Mouse (Mus musculus) A20 (cell line): Measurements from ENCODE around the gene Psma3.

Experiments used
- DNase-seq: peaks from one replicate; pipeline ENCODE4 v3.0.0-alpha.2; 2011; ENCODE audit warnings: low read depth, low spot score

Psma3 gene

DNA sequence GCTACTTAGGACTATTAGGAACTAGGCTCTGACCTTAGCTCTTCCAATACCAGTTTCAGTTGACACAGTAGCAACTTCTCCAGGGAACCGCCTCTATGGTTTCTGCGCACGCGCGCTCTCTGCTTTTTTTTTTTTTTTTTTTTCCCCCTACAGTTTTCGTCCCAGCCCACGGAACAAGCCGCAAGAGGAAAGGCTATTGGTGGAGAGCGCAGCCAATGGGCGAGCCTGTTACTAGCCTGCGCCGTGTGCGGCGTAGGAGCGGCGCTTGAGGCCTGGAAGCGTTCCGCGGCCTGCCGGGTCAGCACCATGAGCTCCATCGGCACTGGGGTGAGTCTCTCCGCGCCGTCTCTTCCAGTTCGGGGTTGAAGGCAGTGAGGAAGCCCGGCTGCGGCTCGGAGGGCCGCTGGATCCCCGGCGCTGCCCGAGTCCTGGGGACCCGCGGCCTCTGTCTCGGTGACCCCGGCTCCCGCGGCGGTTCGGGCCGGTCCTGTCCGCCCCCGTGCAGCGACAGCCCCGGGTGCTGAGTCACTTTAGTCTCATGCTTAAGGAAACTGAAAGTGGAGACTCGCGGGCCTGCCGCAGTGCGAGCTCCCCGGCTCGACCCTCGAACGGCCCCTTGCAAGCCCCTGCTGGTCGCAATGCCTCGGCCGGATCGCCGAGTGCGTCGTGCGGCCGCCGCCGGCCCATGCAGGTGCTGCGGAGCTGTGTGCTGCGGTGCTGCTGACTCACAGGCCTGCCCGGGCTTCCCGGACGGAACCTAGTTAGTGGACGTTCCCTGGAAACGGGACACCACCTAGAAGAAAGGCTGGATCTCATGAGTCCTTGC is at the start of gene Psma3:
Psma3 (plus strand) TSS at position 181 of the 826 bp plus-strand sequence.
- peak; percentile 96 for DNase-seq

DNA sequence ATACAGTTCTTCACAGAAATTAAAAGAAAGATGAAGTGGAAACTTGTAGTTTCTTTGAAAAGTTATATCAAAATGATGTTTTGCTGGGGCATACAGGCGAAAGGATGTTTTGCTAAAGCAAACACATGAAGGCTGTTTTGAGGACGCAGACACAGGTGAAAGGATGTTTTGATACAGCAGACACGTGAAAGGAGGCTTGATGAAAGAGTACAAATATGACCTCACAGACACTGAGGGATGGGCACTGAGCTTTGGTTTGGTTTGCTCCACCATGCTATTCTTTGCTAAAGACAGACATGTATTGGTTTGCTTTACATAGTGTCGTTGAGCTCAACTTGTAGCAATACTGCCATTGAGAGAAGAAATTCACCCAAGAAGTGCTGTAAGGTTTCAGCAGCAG is 44.6 kb upstream of the Psma3 start:
- no peak for DNase-seq

DNA sequence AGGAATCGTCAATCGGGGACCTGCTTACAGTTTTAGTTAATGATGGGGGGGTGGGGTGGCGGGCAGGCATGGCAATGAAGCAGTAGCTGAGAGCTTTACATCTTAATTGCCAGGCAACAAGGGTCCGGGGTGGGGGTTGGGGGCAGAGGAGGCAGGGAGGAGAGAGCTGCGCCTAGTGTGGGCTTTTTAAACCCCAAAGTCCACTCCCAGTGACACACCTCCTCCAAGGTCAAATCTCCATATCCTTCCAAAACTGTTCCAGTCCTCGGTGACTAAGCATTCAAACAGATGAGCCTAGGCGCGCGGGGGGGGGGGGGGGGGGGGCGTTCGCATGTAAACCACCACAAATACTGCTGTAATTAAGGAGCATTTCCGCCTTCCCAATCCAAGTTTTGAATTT is 37.3 kb upstream of the Psma3 start:
- DNase-seq: no peak

DNA sequence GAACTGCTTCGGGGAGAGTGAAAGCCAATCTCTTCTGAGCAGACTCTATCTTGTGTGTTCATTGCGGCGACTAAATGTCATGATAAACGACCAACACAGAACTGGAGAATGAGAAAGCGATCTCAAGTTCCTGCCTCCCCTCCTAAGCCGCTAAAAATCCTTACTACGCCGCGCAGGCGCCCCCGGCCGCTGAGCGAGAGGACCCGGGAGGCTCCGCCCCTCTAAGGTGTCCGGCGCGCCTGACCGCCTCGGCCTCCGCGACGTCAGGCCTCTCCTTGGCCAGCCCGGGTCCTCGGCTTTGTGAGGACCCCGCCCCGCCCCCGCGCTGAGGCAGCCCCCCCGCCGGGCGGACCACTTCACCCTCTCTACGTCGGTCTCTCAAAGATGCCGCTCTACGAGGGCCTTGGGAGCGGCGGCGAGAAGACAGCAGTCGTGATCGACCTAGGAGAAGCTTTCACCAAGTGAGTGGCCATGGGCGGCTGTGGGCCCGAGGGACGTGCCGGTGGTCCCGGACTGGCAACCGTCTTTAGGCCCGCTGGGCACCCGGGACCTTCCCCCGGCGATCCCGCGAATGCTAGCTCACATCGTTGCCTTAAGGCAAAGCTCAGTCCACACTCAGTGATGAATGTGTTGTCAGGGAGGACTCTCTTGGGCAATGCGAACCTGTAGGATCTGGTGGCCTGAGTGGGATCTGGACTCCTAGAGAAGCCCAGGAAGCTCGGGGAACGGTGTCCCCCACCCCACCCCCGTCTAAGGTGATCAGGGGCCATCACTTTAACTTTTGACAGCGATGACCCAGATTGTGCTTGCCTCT is 36.6 kb upstream of the Psma3 start, which contains the start of gene Actr10:
Actr10 (plus strand) TSS at position 287 of the 814 bp plus-strand sequence.
- peak; percentile 94 for DNase-seq

DNA sequence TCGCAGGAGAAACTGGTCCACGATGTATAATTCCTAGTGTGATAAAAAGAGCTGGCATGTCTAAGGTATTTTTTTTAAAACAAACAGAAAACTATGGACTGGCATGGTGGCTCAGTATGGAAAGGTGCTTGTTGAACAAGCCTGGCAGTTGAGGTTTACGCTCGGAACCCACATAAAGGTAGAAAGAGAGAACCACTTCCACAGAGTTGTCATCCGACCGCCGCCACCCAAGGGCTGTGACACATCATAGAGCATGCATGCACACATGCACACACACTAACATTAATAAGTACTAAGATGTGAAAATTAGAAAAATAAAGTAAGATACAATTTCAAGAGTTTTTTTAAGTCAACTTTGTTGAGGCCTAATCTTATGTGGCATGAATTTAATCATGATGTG is 33.6 kb upstream of the Psma3 start:
- no peak for DNase-seq

DNA sequence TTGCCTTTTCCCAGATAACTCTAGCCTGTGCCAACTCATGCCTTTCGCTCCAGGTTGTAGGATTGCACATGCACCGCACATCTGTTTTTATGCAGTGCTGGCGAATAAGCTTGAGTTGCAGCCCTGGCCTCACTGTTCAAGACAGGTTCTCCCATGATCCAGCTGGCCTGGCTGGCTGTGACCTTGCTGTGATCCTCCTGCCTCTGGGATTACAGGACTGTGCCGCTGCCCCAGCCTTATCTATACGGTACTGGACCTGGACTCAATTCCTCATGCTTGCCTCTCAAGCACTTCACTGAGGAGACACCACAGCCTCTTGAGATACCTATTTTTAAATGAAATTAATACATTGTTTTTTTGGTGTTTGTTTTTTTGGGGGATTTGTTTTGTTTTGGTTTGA is 30.2 kb upstream of the Psma3 start:
- no peak for DNase-seq

DNA sequence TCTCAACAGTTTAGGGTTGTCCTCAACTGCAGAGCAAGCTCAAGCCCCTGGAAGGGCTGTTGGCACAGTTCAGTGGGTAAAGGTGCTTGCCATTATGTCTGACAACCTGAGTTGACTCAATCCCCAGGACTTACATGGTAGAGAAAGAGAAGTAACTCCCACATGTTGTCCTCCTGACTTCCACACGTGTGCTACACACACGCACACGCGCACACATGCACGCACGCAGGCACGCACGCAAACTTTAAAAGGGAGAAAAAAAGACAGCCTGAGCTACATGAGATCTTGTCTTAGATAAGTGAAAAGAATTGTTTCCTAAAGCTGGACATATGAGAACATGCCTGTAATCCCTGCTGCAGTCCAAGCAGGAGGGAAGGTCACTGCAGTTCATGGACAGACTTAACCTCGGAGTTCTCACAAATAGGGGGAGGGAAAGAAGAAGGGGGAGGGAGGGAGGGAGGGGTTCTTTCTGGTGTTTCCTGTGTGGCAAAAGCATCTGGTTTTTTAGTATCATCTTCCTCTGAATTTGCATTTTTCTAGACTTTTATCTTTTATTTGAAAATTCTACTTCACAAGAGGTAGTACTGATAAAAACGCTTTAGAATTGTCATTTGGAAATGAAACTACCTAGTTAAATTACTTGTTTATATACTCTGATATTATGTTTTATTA is 27.7 kb upstream of the Psma3 start:
- no peak for DNase-seq

DNA sequence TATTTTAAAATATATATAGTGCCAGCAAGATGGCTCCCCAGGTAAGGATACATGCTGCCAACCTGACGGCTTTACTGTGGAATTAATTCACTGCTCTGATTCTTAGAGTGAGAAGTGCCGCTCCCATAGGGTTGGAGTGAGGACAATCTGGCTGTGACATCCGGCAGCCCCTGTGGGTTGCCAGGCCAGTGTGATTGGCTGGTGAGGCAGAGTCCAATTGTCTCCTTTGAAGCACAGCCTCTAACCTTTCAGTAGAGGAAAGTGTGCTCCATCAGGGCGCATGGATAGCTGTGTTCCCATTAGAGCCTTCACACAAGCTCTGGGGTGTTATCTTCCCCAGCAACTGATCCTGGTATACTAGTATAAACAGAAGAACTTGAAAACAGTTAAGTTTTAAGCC is 15.8 kb upstream of the Psma3 start:
- DNase-seq: no peak

DNA sequence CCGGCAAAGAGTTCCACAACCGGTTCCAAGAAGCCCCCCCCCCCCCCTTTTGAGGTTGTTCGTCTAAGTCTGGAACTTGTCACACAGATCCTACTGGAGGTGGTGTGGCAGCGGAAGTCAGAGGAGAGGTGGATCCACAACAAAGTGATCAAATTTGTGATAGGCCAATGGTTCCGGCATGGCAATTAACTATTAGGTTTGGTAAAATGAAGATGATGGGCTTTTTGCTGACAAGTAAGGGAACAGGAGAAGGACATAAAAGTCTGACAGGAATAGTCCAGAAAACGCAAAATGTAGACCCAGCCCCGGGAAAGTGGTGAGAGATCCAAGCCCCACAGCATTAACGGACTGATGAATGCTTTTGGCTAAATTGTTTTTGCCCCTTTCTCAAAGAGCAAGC is 6.8 kb upstream of the Psma3 start:
- no peak for DNase-seq

DNA sequence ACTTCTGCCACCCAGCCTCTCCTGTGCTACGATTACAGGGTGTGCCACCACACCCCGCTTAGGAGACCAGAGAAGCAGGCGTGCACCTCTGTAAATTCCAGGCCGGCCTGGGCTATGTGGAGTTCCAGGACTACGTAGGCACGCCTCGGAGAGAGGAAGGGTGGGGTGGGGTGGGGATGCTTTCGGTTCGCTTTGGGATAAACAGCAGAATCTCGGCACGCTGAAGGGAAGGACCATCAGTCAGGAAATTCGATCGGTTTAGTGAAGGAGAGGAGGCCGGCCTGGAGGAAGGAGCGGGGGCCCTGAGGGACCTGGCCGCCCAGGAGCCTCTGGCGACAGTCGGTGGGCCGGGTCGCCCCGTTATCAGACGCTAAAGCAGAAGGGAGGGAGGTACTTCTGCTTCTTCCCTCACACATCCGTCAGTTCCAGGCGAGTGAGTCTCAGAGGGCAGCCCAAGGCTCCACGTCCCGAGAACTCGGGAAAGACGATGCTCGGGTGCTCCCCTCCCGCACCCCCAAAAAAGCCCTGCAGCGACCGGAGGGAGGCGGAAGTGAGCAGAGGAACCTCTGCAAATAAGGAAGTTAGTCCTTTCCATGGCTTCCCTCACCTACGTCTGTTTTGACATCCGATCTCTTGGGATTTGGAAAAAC is 6.2 kb upstream of the Psma3 start:
- DNase-seq: peak; percentile 94

DNA sequence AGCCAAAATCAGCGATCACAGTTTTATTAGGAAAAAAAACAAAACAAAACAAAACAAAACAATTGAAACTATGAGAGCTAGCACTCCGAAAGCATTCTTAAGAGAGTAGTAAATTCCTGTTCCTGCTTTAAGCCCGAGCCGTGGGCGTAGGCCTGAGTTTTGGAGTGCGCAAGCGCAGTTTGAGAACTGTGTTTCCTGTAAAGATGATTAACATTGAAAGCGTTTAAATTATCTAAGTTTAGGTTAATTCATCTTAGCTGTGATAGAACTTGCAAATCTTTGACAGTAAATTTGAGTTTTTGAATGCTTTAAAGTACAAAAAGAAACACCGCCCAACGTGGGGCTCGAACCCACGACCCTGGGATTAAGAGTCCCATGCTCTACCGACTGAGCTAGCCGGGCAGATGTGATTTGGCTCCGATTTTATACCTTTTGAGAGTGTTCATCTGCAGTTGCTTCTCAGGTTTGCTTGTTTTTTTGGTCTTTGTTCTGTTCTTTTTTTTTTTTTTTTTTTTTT is 5.6 kb upstream of the Psma3 start:
- peak; percentile 94 for DNase-seq

DNA sequence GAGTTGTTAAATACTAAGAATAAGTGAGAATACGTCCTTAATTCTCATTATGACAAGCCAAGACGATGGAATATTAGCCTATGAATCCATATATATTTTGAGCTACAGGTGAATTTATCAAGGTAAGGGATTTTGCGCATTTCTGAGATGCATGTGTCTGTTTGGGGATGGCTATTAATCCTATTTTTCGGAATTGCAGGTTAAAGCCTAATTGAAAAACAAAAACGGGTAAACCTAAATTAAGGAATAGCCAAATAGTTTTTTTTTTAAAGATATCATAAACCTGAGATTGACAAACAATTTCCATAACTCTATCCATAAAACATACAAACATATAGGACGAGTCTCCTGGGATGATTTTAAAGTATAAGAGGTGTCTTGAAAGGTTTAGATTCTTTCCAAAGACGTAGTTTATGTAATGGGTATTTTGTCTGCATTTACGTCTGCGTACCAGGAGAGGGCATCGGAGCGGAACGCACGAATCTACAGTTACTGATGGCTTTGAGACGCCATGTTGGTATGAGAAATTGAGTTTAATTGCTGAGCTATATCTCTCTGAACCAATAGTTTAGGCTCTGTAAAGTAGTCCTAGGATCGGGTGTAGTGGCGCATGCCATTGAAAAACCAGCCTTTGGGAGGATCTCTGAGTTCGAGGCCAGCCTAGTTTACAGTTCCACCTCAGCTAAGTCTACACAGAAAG is 4.8 kb upstream of the Psma3 start:
- DNase-seq: peak; percentile 82

DNA sequence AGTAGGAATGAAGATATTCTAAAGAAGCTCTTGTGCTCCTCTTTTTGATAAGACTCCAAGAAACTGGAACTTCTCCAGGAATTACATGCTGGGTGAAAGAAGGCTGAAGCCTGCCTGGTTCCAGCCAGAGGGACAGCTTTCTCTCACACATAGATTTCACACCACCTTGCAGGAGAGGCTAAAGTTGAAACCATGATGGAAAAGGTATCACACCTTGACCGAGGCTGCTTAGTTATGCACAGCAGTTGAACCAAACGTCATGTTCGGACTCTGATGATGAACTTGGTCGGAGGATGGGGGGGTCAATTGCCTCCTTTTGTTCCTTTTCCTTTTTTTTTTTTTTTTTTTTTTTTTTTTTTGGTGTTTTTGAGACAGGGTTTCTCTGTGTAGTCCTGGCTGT is 590 bp upstream of the Psma3 start:
- DNase-seq: no peak

DNA sequence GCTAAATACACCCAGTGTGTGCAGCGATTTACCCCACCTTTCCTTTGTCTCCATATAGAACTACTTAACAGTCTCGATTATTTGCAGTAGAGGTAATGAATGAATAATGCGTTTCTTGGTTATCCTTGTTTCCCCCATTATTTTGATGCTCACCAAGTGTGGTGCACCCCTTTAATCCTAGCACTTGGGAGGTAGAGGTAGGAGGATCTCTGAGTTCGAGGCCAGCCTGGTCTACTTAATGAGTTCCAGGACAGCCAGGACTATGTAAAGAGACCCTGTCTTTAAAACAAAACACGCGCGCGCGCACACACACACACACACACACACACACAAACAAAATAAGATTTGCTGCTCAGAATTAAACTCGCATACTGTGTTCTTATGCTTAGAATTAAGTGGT is 985 bp downstream of the Psma3 start:
- no peak for DNase-seq

DNA sequence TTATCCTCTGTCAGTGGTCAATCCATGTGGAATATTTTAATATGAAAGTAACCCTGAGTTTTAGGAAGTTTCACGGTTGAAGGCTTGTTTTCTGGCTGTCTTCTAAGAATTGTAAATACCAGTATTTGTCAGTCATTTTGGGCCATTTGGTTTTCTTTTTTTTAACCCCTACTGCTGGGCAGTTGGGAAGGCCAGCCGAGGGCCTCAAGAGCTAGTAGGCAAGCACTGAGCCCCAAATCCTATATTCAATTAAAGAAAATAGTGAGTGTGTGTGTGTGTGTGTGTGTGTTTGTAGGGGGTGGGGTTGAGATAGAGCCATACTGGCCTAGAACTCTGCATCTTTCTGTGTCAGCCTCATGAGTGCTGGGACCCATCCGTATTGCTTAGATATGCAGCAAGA is 1.5 kb downstream of the Psma3 start:
- no peak for DNase-seq

DNA sequence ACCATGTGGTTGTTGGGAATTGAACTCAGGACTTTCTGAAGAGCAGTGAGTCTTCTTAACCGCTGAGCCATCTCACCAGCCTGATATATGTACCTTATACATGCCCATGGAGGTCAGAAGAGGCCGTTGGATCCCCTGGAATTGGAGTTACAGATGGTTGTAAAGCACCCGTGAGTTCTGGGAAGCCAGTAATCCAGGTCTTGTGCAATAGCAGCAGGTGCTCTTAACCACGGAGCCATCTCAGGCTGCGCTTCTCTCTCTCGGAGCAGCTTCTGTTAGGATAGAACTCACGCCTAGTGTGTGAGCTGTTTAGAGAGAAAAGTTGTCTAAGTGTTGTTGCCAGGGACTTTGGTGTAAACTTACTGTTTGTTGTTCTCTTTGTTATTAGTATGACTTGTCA is 3.9 kb downstream of the Psma3 start:
- no peak for DNase-seq

DNA sequence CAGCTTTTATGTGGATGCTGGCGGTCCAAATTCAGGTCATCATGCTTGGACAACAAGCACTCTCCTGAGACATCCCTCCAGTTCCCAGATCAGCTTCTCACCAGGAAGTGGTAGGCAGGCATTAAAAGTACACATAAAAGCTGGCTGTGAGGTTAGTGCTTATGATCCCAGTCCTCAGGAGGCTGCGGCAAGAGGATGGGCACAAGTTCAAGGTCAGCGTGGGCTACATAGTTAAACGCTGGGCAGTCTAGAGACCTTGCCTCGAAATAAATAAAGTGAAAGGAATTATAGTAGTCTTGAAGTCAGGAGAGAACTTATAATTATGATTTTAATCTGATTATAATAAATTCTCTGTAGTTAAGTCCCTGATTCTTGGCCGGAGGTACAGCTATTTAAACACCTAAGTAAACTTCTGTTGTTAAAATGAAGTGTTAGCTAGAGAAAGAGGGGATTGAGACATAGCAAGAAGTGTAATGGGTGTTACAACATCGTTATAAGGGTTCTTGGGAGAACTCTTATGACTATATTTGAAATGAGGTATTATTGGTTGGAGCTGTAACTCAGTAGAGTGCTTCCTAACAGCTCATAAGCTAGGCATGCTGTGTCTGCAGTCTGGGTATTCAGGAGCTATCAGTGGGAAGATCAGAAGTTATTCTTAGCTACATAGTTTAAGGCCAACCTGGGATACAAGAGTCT is 10.6 kb downstream of the Psma3 start:
- no peak for DNase-seq

DNA sequence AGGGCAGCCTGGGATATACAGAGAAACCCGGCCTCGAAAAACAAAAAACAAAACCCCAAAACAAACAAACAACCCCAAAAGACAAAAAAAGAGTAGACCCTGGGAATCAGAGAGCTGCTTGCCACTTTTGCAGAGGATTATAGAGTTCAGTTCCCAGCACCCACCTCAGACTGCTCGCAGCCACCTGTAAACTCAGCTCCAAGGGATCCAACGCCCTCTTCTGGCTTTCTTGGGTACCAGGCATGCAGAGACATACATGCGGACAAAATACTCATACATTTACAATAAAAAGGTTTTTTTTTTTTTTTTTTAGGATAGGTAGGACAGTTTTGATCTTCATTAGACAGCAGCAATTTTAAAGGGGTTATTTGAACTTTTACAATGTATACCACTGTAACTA is 22.8 kb downstream of the Psma3 start:
- DNase-seq: no peak

DNA sequence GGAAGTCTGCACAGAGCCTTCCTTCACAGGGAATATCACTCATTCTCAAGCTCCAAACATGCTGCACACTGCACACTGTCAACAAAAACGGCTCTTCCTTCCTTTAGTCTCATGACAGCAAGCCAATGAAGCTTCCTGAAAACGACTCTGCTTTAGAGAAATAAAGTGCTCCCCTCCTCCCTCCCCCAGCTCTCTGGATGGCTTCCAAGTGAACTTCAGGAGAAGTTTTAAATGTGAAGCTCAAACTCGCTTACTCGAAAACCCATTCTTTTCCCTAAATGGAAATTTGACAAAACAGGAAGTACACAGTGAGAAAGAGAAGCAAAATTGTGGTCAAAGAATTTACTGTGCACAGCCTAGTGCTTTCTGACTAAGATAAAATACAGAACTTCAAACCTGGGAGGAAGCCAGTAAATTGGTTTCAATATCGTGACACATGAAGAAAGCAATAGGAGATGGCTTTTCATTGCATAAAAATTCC is 25.0 kb downstream of the Psma3 start:
- DNase-seq: peak; percentile 75

DNA sequence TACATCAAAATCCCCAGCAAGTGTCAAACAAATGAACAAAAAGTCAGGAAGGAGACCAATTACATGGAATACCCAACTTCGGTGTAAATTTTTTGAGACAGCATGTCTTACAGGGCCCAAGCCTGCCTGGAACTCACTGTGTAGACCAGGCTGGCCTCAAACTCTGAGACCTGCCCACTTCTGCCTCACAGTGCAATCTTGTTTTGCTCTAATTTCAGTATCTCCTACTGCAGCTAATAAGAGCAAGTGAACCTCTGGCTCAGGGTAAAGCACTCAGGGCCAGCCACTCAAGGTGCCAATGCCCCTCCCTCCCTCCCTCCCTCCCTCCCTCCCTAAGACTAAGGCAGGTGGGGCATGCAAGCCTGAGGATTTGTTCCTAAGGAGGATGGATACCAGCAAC is 25.9 kb downstream of the Psma3 start:
- DNase-seq: peak; percentile 39
